ENCODE assay signal across 12 mouse cellular contexts in genomic region chr11:85888451-85888961, GRCm38 (mm10). TPM values are rescaled to one million over a fixed set of nuclear protein-coding genes. Genes with fewer than 3 reads are reported as not detected.
DNase-seq lines count a peak whose midpoint lies in the region; ATAC-seq and TF ChIP-seq lines count a peak whose summit lies in the region.
"Had no signal": no experiment of that assay in that cellular context is flagged by ENCODE, and none has a peak within 500 bp of the region (broad histone marks: within the 10 kb centered on the region; RNA-seq: fewer than 3 reads in every experiment).

No protein-coding gene starts in this region.

- H3K27ac ChIP-seq in hindbrain, embryonic 10.5 days, result no peak overlapping the region
- no peak overlapping the region for H3K27ac ChIP-seq in hindbrain, postnatal 0 days
- no peak overlapping the region for H3K27ac ChIP-seq in intestine, postnatal 0 days (ENCODE audit: low read depth, low read length)
- no peak overlapping the region for H3K27ac ChIP-seq in stomach, embryonic 15.5 days

- peaks cover 100% of the 10 kb centered on the region for H3K27me3 ChIP-seq in hindbrain, embryonic 10.5 days (ENCODE audit: insufficient read depth, poor library complexity, severe bottlenecking)
- peaks cover 81% of the 10 kb centered on the region for H3K27me3 ChIP-seq in hindbrain, postnatal 0 days (ENCODE audit: insufficient read depth, low read length)
- H3K27me3 ChIP-seq in intestine, postnatal 0 days (replicated peaks; ENCODE audit: control insufficient read depth, insufficient read depth, low read length), result peaks cover 91% of the 10 kb centered on the region
- peaks cover 84% of the 10 kb centered on the region for H3K27me3 ChIP-seq in stomach, embryonic 15.5 days (replicated peaks)

- peaks cover 35% of the 10 kb centered on the region for H3K4me1 ChIP-seq in hindbrain, embryonic 10.5 days (replicated peaks)
- no peaks in the 10 kb centered on the region for H3K4me1 ChIP-seq in hindbrain, postnatal 0 days (ENCODE audit: insufficient read depth, low read length)
- no peaks in the 10 kb centered on the region for H3K4me1 ChIP-seq in intestine, postnatal 0 days (replicated peaks; ENCODE audit: control insufficient read depth, insufficient read depth, low read length)
- H3K4me1 ChIP-seq in stomach, embryonic 15.5 days, result peaks cover 18% of the 10 kb centered on the region

- no peak overlapping the region for H3K9ac ChIP-seq in hindbrain, postnatal 0 days (replicated peaks; ENCODE audit: low read length)
- no peak overlapping the region for H3K9ac ChIP-seq in intestine, postnatal 0 days (ENCODE audit: low read depth, low read length)
- H3K9ac ChIP-seq in stomach, embryonic 15.5 days, result no peak overlapping the region

- peak; percentile 70 for DNase-seq in hindbrain, embryonic 10.5 days (ENCODE audit: low spot score)
- DNase-seq in hindbrain, postnatal 0 days (ENCODE audit: low spot score), result no peak
- DNase-seq in retina, embryonic 14.5 days (ENCODE audit: low spot score), result peak; percentile 57
- DNase-seq in retina, postnatal 1 day, result no peak
- no peak for DNase-seq in frontal cortex, postnatal 14 days (ENCODE audit: low spot score in 2 of 2)
- no peak for DNase-seq in right cerebral cortex, postnatal 4 days
- DNase-seq: adrenal gland, postnatal 10 days; heart, postnatal 14 days; left cerebral cortex, postnatal 4 days had no signal

- H3K4me3 ChIP-seq in hindbrain, embryonic 10.5 days, result 0 out of 2 replicates have a peak overlapping the region, but pooled peaks have one; percentile 11
- no peak overlapping the region for H3K4me3 ChIP-seq in hindbrain, postnatal 0 days (ENCODE audit: low read length)
- H3K4me3 ChIP-seq in intestine, postnatal 0 days (ENCODE audit: low read depth, low read length), result peak overlapping the region; percentile 16; the same call in 1 of the 2 replicates
- no peak overlapping the region for H3K4me3 ChIP-seq in stomach, embryonic 15.5 days (replicated peaks)

- H3K4me2 ChIP-seq in hindbrain, postnatal 0 days (ENCODE audit: low read depth, low read length), result no peak overlapping the region
- H3K4me2 ChIP-seq in intestine, postnatal 0 days (replicated peaks; ENCODE audit: low read depth), result no peak overlapping the region; the same call in 1 of the 2 replicates
- peak overlapping the region; percentile 19; the same call in 1 of the 2 replicates for H3K4me2 ChIP-seq in stomach, embryonic 15.5 days

- WGBS in hindbrain, embryonic 10.5 days, result under 1% methylated on average over 26 of the region's 26 CpGs
- 4% methylated on average over 26 of the region's 26 CpGs for WGBS in hindbrain, postnatal 0 days
- WGBS in intestine, postnatal 0 days, result 6% methylated on average over 26 of the region's 26 CpGs
- WGBS in stomach, embryonic 15.5 days, result 6% methylated on average over 26 of the region's 26 CpGs

- ATAC-seq in hindbrain, postnatal 0 days, result no peak
- ATAC-seq in intestine, postnatal 0 days, result no peak
- ATAC-seq in stomach, embryonic 15.5 days (ENCODE audit: insufficient read depth, low FRiP score, low read depth), result peak; percentile 78

- H3K9me3 ChIP-seq in hindbrain, embryonic 10.5 days, result no peaks in the 10 kb centered on the region
- no peaks in the 10 kb centered on the region for H3K9me3 ChIP-seq in hindbrain, postnatal 0 days (ENCODE audit: low read length)
- H3K9me3 ChIP-seq in intestine, postnatal 0 days (ENCODE audit: control insufficient read depth), result no peaks in the 10 kb centered on the region
- no peaks in the 10 kb centered on the region for H3K9me3 ChIP-seq in stomach, embryonic 15.5 days

- no peaks in the 10 kb centered on the region for H3K36me3 ChIP-seq in hindbrain, embryonic 10.5 days
- H3K36me3 ChIP-seq in hindbrain, postnatal 0 days (ENCODE audit: insufficient read depth, low read length), result no peaks in the 10 kb centered on the region
- H3K36me3 ChIP-seq in intestine, postnatal 0 days (ENCODE audit: control insufficient read depth, insufficient read depth), result no peaks in the 10 kb centered on the region
- H3K36me3 ChIP-seq in stomach, embryonic 15.5 days, result no peaks in the 10 kb centered on the region

- TF ChIP-seq CTCF in hindbrain, postnatal 0 days (IDR thresholded peaks at IDR 0.05; ENCODE audit: low read depth), result no peak
- TF ChIP-seq CTCF in intestine, postnatal 0 days (IDR thresholded peaks at IDR 0.05; ENCODE audit: low read depth), result no peak

RNA-seq across cellular contexts. Expression of gene Tbx4, which starts 2.3 kb away (rescaled TPM):
- 0.09 and 0.22 TPM in 2 replicates for polyA plus RNA-seq in hindbrain, embryonic 10.5 days (2016; fragmentation: Nextera tagmentation; extraction: Ambion mirVana)
- 0.18 and 0.47 TPM in 2 replicates for total RNA-seq in hindbrain, postnatal 0 days (2014; rRNA removed)
- polyA plus RNA-seq in hindbrain, postnatal 0 days (2015; fragmentation: Nextera tagmentation; extraction: Ambion mirVana), result 0.20 and 0.23 TPM in 2 replicates
- not detected in 2 replicates for polyA plus RNA-seq in intestine, postnatal 0 days (2015; fragmentation: Nextera tagmentation; extraction: Ambion mirVana)
- polyA plus RNA-seq in stomach, embryonic 15.5 days (2015; fragmentation: Nextera tagmentation; extraction: Ambion mirVana), result 0.28 and 0.30 TPM in 2 replicates

RNA-seq across cellular contexts. Expression of gene Gm11444, which starts 38.4 kb away (rescaled TPM):
- polyA plus RNA-seq in hindbrain, embryonic 10.5 days (2016; fragmentation: Nextera tagmentation; extraction: Ambion mirVana), result not detected in 2 replicates
- total RNA-seq in hindbrain, postnatal 0 days (2014; rRNA removed), result not detected in 2 replicates
- not detected in 2 replicates for polyA plus RNA-seq in hindbrain, postnatal 0 days (2015; fragmentation: Nextera tagmentation; extraction: Ambion mirVana)
- not detected in 2 replicates for polyA plus RNA-seq in intestine, postnatal 0 days (2015; fragmentation: Nextera tagmentation; extraction: Ambion mirVana)
- polyA plus RNA-seq in stomach, embryonic 15.5 days (2015; fragmentation: Nextera tagmentation; extraction: Ambion mirVana), result not detected in 2 replicates
- total RNA-seq: adrenal gland, postnatal 10 days; ES-E14; heart, postnatal 14 days; left cerebral cortex, postnatal 4 days had no signal

RNA-seq across cellular contexts. Expression of gene Tbx2, which starts 56.2 kb away (rescaled TPM):
- polyA plus RNA-seq in hindbrain, embryonic 10.5 days (2016; fragmentation: Nextera tagmentation; extraction: Ambion mirVana), result 1.5 and 3.1 TPM in 2 replicates
- 3.6 and 7.9 TPM in 2 replicates for total RNA-seq in hindbrain, postnatal 0 days (2014; rRNA removed)
- 0.70 and 0.86 TPM in 2 replicates for polyA plus RNA-seq in hindbrain, postnatal 0 days (2015; fragmentation: Nextera tagmentation; extraction: Ambion mirVana)
- 3.0 and 3.3 TPM in 2 replicates for polyA plus RNA-seq in intestine, postnatal 0 days (2015; fragmentation: Nextera tagmentation; extraction: Ambion mirVana)
- 6.0 and 6.6 TPM in 2 replicates for polyA plus RNA-seq in stomach, embryonic 15.5 days (2015; fragmentation: Nextera tagmentation; extraction: Ambion mirVana)

Comparison
In these comparisons a context has a peak if more than half of its experiments do, and no peak if none do; other contexts are left out.
1. DNase-seq: peak in hindbrain, embryonic 10.5 days (single experiment) and retina, embryonic 14.5 days (single experiment); none in hindbrain, postnatal 0 days (single experiment), retina, postnatal 1 day (single experiment), frontal cortex, postnatal 14 days (0 of 2) and right cerebral cortex, postnatal 4 days (single experiment).
2. H3K4me3 ChIP-seq: peak in hindbrain, embryonic 10.5 days (single experiment) and intestine, postnatal 0 days (single experiment); none in hindbrain, postnatal 0 days (single experiment) and stomach, embryonic 15.5 days (single experiment).